Mouse (Mus musculus) frontal cortex, postnatal 10 days (tissue): ENCODE data around the gene Myt1l.

ENCODE experiments used
- DNase-seq, 2 experiments: peaks; one replicate each; pipeline ENCODE4 v3.0.0; 2022; ENCODE audit warnings: low spot score in 2 of 2, mixed read lengths in 1 of 2

The Myt1l gene

GRCm38 (mm10) chr12:29569311-29569710 lies 41.1 kb downstream of the Myt1l start:
- no peak for DNase-seq

- no peak for DNase-seq
Observed at GRCm38 (mm10) chr12:29570351-29570750, 42.2 kb downstream of the Myt1l start.

GRCm38 (mm10) chr12:29571613-29572012 lies 43.4 kb downstream of the Myt1l start:
- no peak for DNase-seq

GRCm38 (mm10) chr12:29593787-29594186 lies 65.6 kb downstream of the Myt1l start:
- DNase-seq: no peak

GRCm38 (mm10) chr12:29599916-29600315 lies 71.7 kb downstream of the Myt1l start:
- DNase-seq: peak in 1 of 2 experiments; percentile 13

GRCm38 (mm10) chr12:29601223-29601622 lies 73.0 kb downstream of the Myt1l start:
- DNase-seq: no peak

- no peak for DNase-seq
Observed at GRCm38 (mm10) chr12:29604659-29605058, 76.5 kb downstream of the Myt1l start.

GRCm38 (mm10) chr12:29605124-29605523 lies 76.9 kb downstream of the Myt1l start:
- DNase-seq: no peak

GRCm38 (mm10) chr12:29606221-29606620 lies 78.0 kb downstream of the Myt1l start:
- DNase-seq: no peak

- no peak for DNase-seq
Observed at GRCm38 (mm10) chr12:29617746-29618145, 89.6 kb downstream of the Myt1l start.

- DNase-seq: no peak
Observed at GRCm38 (mm10) chr12:29621530-29621929, 93.3 kb downstream of the Myt1l start.

- DNase-seq: no peak
Observed at GRCm38 (mm10) chr12:29627956-29628750, 100.0 kb downstream of the Myt1l start.

- DNase-seq: no peak
Observed at GRCm38 (mm10) chr12:29629875-29630538, 101.8 kb downstream of the Myt1l start.

- no peak for DNase-seq
Observed at GRCm38 (mm10) chr12:29634509-29634908, 106.3 kb downstream of the Myt1l start.

- no peak for DNase-seq
Observed at GRCm38 (mm10) chr12:29639543-29640196, 111.5 kb downstream of the Myt1l start.

GRCm38 (mm10) chr12:29640201-29640600 lies 112.0 kb downstream of the Myt1l start:
- no peak for DNase-seq

GRCm38 (mm10) chr12:29642915-29643314 lies 114.7 kb downstream of the Myt1l start:
- no peak for DNase-seq

- DNase-seq: no peak
Observed at GRCm38 (mm10) chr12:29644091-29644490, 115.9 kb downstream of the Myt1l start.

GRCm38 (mm10) chr12:29644721-29645120 lies 116.5 kb downstream of the Myt1l start:
- DNase-seq: no peak

- no peak for DNase-seq
Observed at GRCm38 (mm10) chr12:29649510-29650152, 121.4 kb downstream of the Myt1l start.

- no peak for DNase-seq
Observed at GRCm38 (mm10) chr12:29652516-29652915, 124.3 kb downstream of the Myt1l start.

- no peak for DNase-seq
Observed at GRCm38 (mm10) chr12:29655197-29655632, 127.0 kb downstream of the Myt1l start.
